Mouse (Mus musculus) small intestine, adult 2 months (tissue): ENCODE results near the gene Hectd2.

Source experiments
- CTCF ChIP-seq: fragments of 200-500 bp; IDR thresholded peaks from 2 replicates; pipeline ENCODE4 v1.5.1; 2012; ENCODE audit warnings: low read depth, mild to moderate bottlenecking, control low read depth, inconsistent platforms, low read length, moderate library complexity, mixed read lengths; ENCODE audit not compliant: insufficient replicate concordance, insufficient read length; ENCODE audit errors: extremely low read depth
- POLR2A ChIP-seq: fragments of 200-500 bp; IDR thresholded peaks from 2 replicates; pipeline ENCODE4 v1.6.1; 2012; ENCODE audit warnings: low read depth, mild to moderate bottlenecking, control low read depth, inconsistent platforms, low read length, moderate library complexity

DNA sequence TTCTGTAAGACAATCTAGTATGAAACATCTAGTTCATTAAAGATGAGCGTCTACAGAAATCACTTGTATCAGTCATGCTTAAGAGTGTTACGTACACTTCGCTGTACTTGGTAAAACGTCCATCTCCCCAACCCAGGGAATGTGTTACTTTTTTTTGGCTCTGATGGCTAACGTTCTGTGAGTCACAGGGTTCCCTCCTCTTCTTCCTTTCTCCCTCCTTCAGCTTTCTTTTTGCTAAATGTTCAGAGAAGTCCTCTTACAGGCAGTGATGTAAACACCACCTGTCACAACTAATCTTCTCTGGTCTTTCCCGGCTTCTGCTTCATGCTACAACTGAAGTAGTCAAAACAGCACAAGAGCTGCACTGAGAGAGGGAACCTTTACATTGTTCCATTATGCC, 20.7 kb downstream of the Hectd2 start:
- TF ChIP-seq CTCF (no peak), POLR2A (no peak)
